Mouse (Mus musculus): Measurements from ENCODE around the gene Elmod3. TPM values are rescaled to one million over a fixed set of nuclear protein-coding genes. Genes with fewer than 3 reads are reported as not detected.

Gene Elmod3
- polyA plus RNA-seq, 1 experiment = 24.2 TPM

- no peak for DNase-seq
- no peaks in the 10 kb centered on the region for H3K4me1 ChIP-seq (ENCODE audit: control insufficient read depth, insufficient read depth, low read length)
- 74% methylated on average over 4 of the region's 4 CpGs for WGBS
- TF ChIP-seq POLR2A (IDR thresholded peaks at IDR 0.05; ENCODE audit: borderline replicate concordance, extremely low read depth, low read depth, low read length) (no peak), CTCF (IDR thresholded peaks at IDR 0.05; ENCODE audit: insufficient read depth, low read length) (no peak)
- no peak overlapping the region for H3K4me3 ChIP-seq (replicated peaks; ENCODE audit: extremely low read depth, low read depth, low read length)
Measured at GRCm38 (mm10) chr6:72583211-72583839, 14.9 kb downstream of the Elmod3 start.

GRCm38 (mm10) chr6:72581625-72582382, 16.4 kb downstream of the Elmod3 start:
- TF ChIP-seq POLR2A (IDR thresholded peaks at IDR 0.05; ENCODE audit: borderline replicate concordance, extremely low read depth, low read depth, low read length) = no peak
- no peak for TF ChIP-seq CTCF (IDR thresholded peaks at IDR 0.05; ENCODE audit: insufficient read depth, low read length)
- WGBS = 69% methylated on average over 11 of the region's 11 CpGs
- no peak for DNase-seq
- Histone ChIP-seq H3K4me1 (ENCODE audit: control insufficient read depth, insufficient read depth, low read length) (no peaks in the 10 kb centered on the region), H3K4me3 (replicated peaks; ENCODE audit: extremely low read depth, low read depth, low read length) (no peak overlapping the region)

- DNase-seq = no peak
- no peak overlapping the region for H3K4me3 ChIP-seq (replicated peaks; ENCODE audit: extremely low read depth, low read depth, low read length)
- TF ChIP-seq POLR2A (IDR thresholded peaks at IDR 0.05; ENCODE audit: borderline replicate concordance, extremely low read depth, low read depth, low read length) (no peak), CTCF (IDR thresholded peaks at IDR 0.05; ENCODE audit: insufficient read depth, low read length) (no peak)
- WGBS = 96% methylated on average over 3 of the region's 3 CpGs
- no peaks in the 10 kb centered on the region for H3K4me1 ChIP-seq (ENCODE audit: control insufficient read depth, insufficient read depth, low read length)
Measured at GRCm38 (mm10) chr6:72576041-72576440, 22.2 kb downstream of the Elmod3 start.

- H3K4me3 ChIP-seq (replicated peaks; ENCODE audit: extremely low read depth, low read depth, low read length) = no peak overlapping the region
- 36% methylated on average over 3 of the region's 3 CpGs for WGBS
- no peak for DNase-seq
- no peak for TF ChIP-seq CTCF (IDR thresholded peaks at IDR 0.05; ENCODE audit: insufficient read depth, low read length)
- TF ChIP-seq POLR2A (IDR thresholded peaks at IDR 0.05; ENCODE audit: borderline replicate concordance, extremely low read depth, low read depth, low read length) = no peak
- H3K4me1 ChIP-seq (ENCODE audit: control insufficient read depth, insufficient read depth, low read length) = no peaks in the 10 kb centered on the region
Measured at GRCm38 (mm10) chr6:72571826-72572225, 26.4 kb downstream of the Elmod3 start.

- DNase-seq = no peak
Measured at GRCm38 (mm10) chr6:72570644-72571397, 27.4 kb downstream of the Elmod3 start.

GRCm38 (mm10) chr6:72568736-72569135, 29.5 kb downstream of the Elmod3 start:
- TF ChIP-seq CTCF (IDR thresholded peaks at IDR 0.05; ENCODE audit: insufficient read depth, low read length) (no peak), POLR2A (IDR thresholded peaks at IDR 0.05; ENCODE audit: borderline replicate concordance, extremely low read depth, low read depth, low read length) (no peak)
- Histone ChIP-seq H3K4me1 (ENCODE audit: control insufficient read depth, insufficient read depth, low read length) (no peaks in the 10 kb centered on the region), H3K4me3 (replicated peaks; ENCODE audit: extremely low read depth, low read depth, low read length) (no peak overlapping the region)
- 88% methylated on average over 10 of the region's 10 CpGs for WGBS
- no peak for DNase-seq

More at GRCm38 (mm10) chr6:72570644-72571397, 27.4 kb downstream of the Elmod3 start:
- no peaks in the 10 kb centered on the region for H3K4me1 ChIP-seq (ENCODE audit: control insufficient read depth, insufficient read depth, low read length)
- H3K4me3 ChIP-seq (replicated peaks; ENCODE audit: extremely low read depth, low read depth, low read length) = no peak overlapping the region
- WGBS = 87% methylated on average over 10 of the region's 10 CpGs
- no peak for TF ChIP-seq CTCF (IDR thresholded peaks at IDR 0.05; ENCODE audit: insufficient read depth, low read length)
- TF ChIP-seq POLR2A (IDR thresholded peaks at IDR 0.05; ENCODE audit: borderline replicate concordance, extremely low read depth, low read depth, low read length) = no peak

- no peak for TF ChIP-seq CTCF (IDR thresholded peaks at IDR 0.05; ENCODE audit: insufficient read depth, low read length)
- TF ChIP-seq POLR2A (IDR thresholded peaks at IDR 0.05; ENCODE audit: borderline replicate concordance, extremely low read depth, low read depth, low read length) = no peak
- Histone ChIP-seq H3K4me3 (replicated peaks; ENCODE audit: extremely low read depth, low read depth, low read length) (no peak overlapping the region), H3K4me1 (ENCODE audit: control insufficient read depth, insufficient read depth, low read length) (no peaks in the 10 kb centered on the region)
- 73% methylated on average over 5 of the region's 5 CpGs for WGBS
- no peak for DNase-seq
Measured at GRCm38 (mm10) chr6:72567508-72567907, 30.7 kb downstream of the Elmod3 start.

- TF ChIP-seq POLR2A (IDR thresholded peaks at IDR 0.05; ENCODE audit: borderline replicate concordance, extremely low read depth, low read depth, low read length) (no peak), CTCF (IDR thresholded peaks at IDR 0.05; ENCODE audit: insufficient read depth, low read length) (peak; percentile 73)
- H3K4me1 ChIP-seq (ENCODE audit: control insufficient read depth, insufficient read depth, low read length) = no peaks in the 10 kb centered on the region
- DNase-seq = peak; percentile 87
- no peak overlapping the region for H3K4me3 ChIP-seq (replicated peaks; ENCODE audit: extremely low read depth, low read depth, low read length)
- WGBS = 7% methylated on average over 4 of the region's 4 CpGs
Measured at GRCm38 (mm10) chr6:72566044-72566443, 32.2 kb downstream of the Elmod3 start.

- Histone ChIP-seq H3K4me3 (replicated peaks; ENCODE audit: extremely low read depth, low read depth, low read length) (no peak overlapping the region), H3K4me1 (ENCODE audit: control insufficient read depth, insufficient read depth, low read length) (no peaks in the 10 kb centered on the region)
- DNase-seq = no peak
- TF ChIP-seq CTCF (IDR thresholded peaks at IDR 0.05; ENCODE audit: insufficient read depth, low read length) (no peak), POLR2A (IDR thresholded peaks at IDR 0.05; ENCODE audit: borderline replicate concordance, extremely low read depth, low read depth, low read length) (no peak)
- WGBS = 76% methylated on average over 7 of the region's 7 CpGs
Measured at GRCm38 (mm10) chr6:72565506-72565905, 32.7 kb downstream of the Elmod3 start.

Data from lung, adult 2 months (tissue).